Mouse (Mus musculus) heart, embryonic 14.5 days (tissue): ENCODE measurements around the gene Slc35b2. TPM values are rescaled to one million over a fixed set of nuclear protein-coding genes. Genes with fewer than 3 reads are reported as not detected.
A peak's percentile ranks its signal among the peaks of the same experiment; 100 is the strongest.

ENCODE experiments used
- ATAC-seq: fragments of 200-750 bp; cut with Nextera tagmentation; 2 replicates; pipeline ENCODE4 v1.8.0; 2017; ENCODE audit warnings: low read depth, moderate TSS enrichment; ENCODE audit not compliant: insufficient number of reproducible peaks, insufficient read depth, low FRiP score
- H3K27ac ChIP-seq, 2 experiments: fragments of 200-500 bp in 1 of 2; fragments of 300-500 bp in 1 of 2; sonication (generic) in 1 of 2; replicated peaks in 1 of 2; 2 replicates each; pipeline ENCODE4 v1.5.1; 2012 to 2014; ENCODE audit warnings: low read depth in 2 of 2, low read length in 2 of 2, control low read depth in 1 of 2, mild to moderate bottlenecking in 1 of 2, mixed read lengths in 1 of 2; ENCODE audit not compliant: control insufficient read depth in 1 of 2, insufficient read depth in 1 of 2
- H3K27me3 ChIP-seq: fragments of 300-500 bp; sonication (generic); 2 replicates; pipeline ENCODE4 v1.6.1; 2014; ENCODE audit warnings: mild to moderate bottlenecking, low read length, control low read depth; ENCODE audit not compliant: control insufficient read depth, insufficient read depth
- H3K36me3 ChIP-seq: fragments of 300-500 bp; sonication (generic); 2 replicates; pipeline ENCODE4 v1.6.1; 2014; ENCODE audit warnings: mild to moderate bottlenecking, control low read depth, low read length, mixed read lengths; ENCODE audit not compliant: control insufficient read depth, insufficient read depth
- H3K4me1 ChIP-seq, 2 experiments: fragments of 200-500 bp in 1 of 2; fragments of 300-500 bp in 1 of 2; sonication (generic) in 1 of 2; 2 replicates each; pipeline ENCODE4 v1.6.1; 2012 to 2014; ENCODE audit warnings: low read length in 2 of 2, control low read depth in 1 of 2, mixed read lengths in 1 of 2; ENCODE audit not compliant: control insufficient read depth in 2 of 2, insufficient read depth in 2 of 2
- H3K4me2 ChIP-seq: fragments of 300-500 bp; sonication (generic); 2 replicates; pipeline ENCODE4 v1.6.1; 2014; ENCODE audit warnings: mild to moderate bottlenecking, low read length
- H3K4me3 ChIP-seq, 2 experiments: fragments of 200-500 bp in 1 of 2; fragments of 300-500 bp in 1 of 2; sonication (generic) in 1 of 2; 2 replicates each; pipeline ENCODE4 v1.5.1; 2012 to 2014; ENCODE audit warnings: low read length in 2 of 2, mild to moderate bottlenecking in 2 of 2, control low read depth in 1 of 2, low read depth in 1 of 2, moderate library complexity in 1 of 2; ENCODE audit not compliant: control insufficient read depth in 1 of 2, insufficient read depth in 1 of 2
- H3K9ac ChIP-seq: fragments of 300-500 bp; sonication (generic); 2 replicates; pipeline ENCODE4 v1.6.1; 2014; ENCODE audit warnings: mild to moderate bottlenecking, low read length
- H3K9me3 ChIP-seq: fragments of 300-500 bp; sonication (generic); 2 replicates; pipeline ENCODE4 v1.6.1; 2016; ENCODE audit warnings: low read length, control low read depth; ENCODE audit not compliant: control insufficient read depth
- WGBS: fragments of 180-500 bp; shearing (Covaris S2); extraction: QIAGEN DNeasy Blood & Tissue Kit; methylation state at CpG from one replicate; pipeline ENCODE4 v1.1.7; 2014; 5-methylcytosine and 5-hydroxymethylcytosine counted together
- polyA plus RNA-seq: library from polyadenylated mRNA; unstranded; fragments of >200 nt; fragmentation: Nextera tagmentation; extraction: Ambion mirVana; gene quantifications from 2 replicates; pipeline ENCODE4 v1.2.1, GENCODE M21; 2014

The Slc35b2 gene
- polyA plus RNA-seq, 1 experiment from 2014 or later = 91.3 TPM

GRCm38 (mm10) chr17:45599446-45600242 lies 36.0 kb downstream of the Slc35b2 start, which contains the start of gene Slc29a1:
TSS of gene Slc29a1 (minus strand) at chr17:45599606.
- WGBS = 19% methylated on average over 32 of the region's 32 CpGs
- H3K27me3 ChIP-seq = no peaks in the 10 kb centered on the region
- H3K4me1 ChIP-seq = peaks cover 32 to 48% of the 10 kb centered on the region in 2 experiments
- H3K27ac ChIP-seq = no peak within 1 kb of the TSS
- no peaks in the 10 kb centered on the region for H3K9me3 ChIP-seq
- no peak for ATAC-seq
- peak within 1 kb of the TSS; percentile 44 to 48 for H3K4me3 ChIP-seq
- H3K4me2 ChIP-seq = peak within 1 kb of the TSS; percentile 80
- H3K9ac ChIP-seq = peak within 1 kb of the TSS; percentile 69
- no peaks in the 10 kb centered on the region for H3K36me3 ChIP-seq

DNA sequence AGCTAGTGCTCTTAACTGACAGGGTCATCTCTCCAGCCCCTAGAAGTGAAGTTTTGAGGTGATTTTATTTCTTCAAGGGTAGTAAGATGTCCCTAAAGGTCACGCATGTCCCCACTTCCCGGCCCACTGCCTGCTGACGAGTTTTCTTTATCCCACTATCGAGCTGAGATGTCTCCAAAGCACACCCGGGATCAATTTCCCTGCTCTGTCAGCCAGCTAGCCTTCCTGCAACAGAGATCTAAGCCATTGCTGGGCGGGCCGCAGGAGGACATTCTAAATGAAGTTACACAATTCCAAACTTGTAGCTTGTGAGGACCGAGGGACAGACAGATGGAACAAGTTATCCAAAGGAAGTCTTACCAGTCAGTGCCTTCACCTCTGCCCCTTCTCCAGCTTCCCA lies 36.6 kb downstream of the Slc35b2 start:
- no peak overlapping the region for H3K4me3 ChIP-seq
- H3K27ac ChIP-seq = no peak overlapping the region

GRCm38 (mm10) chr17:45601325-45601724 lies 37.7 kb downstream of the Slc35b2 start:
- no peak for ATAC-seq
- H3K4me2 ChIP-seq = peak overlapping the region; percentile 43
- H3K4me1 ChIP-seq = peaks cover 22 to 33% of the 10 kb centered on the region in 2 experiments
- WGBS = 10% methylated on average over 22 of the region's 22 CpGs
- no peak overlapping the region; a peak in 1 of 4 replicates for H3K4me3 ChIP-seq
- H3K36me3 ChIP-seq = no peaks in the 10 kb centered on the region
- no peak overlapping the region; a peak in 1 of 4 replicates for H3K27ac ChIP-seq
- peak overlapping the region; percentile 41; the same call in 1 of the 2 replicates for H3K9ac ChIP-seq
- H3K27me3 ChIP-seq = no peaks in the 10 kb centered on the region
- H3K9me3 ChIP-seq = no peaks in the 10 kb centered on the region

More for the DNA sequence above, 36.6 kb downstream of the Slc35b2 start:
- H3K36me3 ChIP-seq = no peaks in the 10 kb centered on the region
- H3K27me3 ChIP-seq = no peaks in the 10 kb centered on the region
- no peak overlapping the region for H3K9ac ChIP-seq
- H3K4me1 ChIP-seq = peaks cover 27 to 42% of the 10 kb centered on the region in 2 experiments
- peak overlapping the region; percentile 80; the same call in 1 of the 2 replicates for H3K4me2 ChIP-seq
- H3K9me3 ChIP-seq = no peaks in the 10 kb centered on the region
- no peak for ATAC-seq
- WGBS = 71% methylated on average over 8 of the region's 8 CpGs

GRCm38 (mm10) chr17:45601877-45602304 lies 38.2 kb downstream of the Slc35b2 start, which contains the start of gene Mymx:
TSS of gene Mymx (minus strand) at chr17:45602102.
- H3K36me3 ChIP-seq = no peaks in the 10 kb centered on the region
- ATAC-seq = no peak
- 43% methylated on average over 6 of the region's 6 CpGs for WGBS
- H3K4me2 ChIP-seq = peak within 1 kb of the TSS; percentile 43
- no peak within 1 kb of the TSS; a peak in 1 of 4 replicates for H3K27ac ChIP-seq
- H3K27me3 ChIP-seq = no peaks in the 10 kb centered on the region
- no peaks in the 10 kb centered on the region for H3K9me3 ChIP-seq
- H3K4me1 ChIP-seq = peaks cover 18 to 28% of the 10 kb centered on the region in 2 experiments
- peak within 1 kb of the TSS; percentile 41; the same call in 1 of the 2 replicates for H3K9ac ChIP-seq
- no peak within 1 kb of the TSS; a peak in 1 of 4 replicates for H3K4me3 ChIP-seq

DNA sequence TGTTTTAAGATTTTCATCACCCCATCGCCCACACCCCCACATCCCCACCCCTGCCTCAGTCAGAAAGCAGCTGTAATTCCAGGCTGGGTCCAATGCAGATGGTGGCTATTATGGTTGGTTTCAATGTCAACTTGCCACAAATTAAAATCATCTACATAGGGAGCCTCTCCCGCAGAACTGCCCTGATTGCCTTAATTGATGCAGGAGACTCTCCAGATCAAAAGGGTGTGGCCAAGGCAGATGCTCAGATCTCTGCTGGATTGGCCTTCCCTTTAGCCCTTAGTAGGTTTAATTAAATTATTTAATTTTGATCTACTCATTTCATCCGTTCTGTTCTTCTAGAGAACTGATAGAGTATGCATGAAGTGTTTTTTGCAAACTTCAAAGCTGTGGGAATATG lies 39.3 kb downstream of the Slc35b2 start:
- peaks cover 4% of the 10 kb centered on the region; the same call in 1 of the 2 replicates for H3K9me3 ChIP-seq
- H3K4me2 ChIP-seq = no peak overlapping the region
- H3K27ac ChIP-seq = no peak overlapping the region
- no peak overlapping the region for H3K9ac ChIP-seq
- H3K4me1 ChIP-seq = peaks cover 15 to 25% of the 10 kb centered on the region in 2 experiments
- no peak for ATAC-seq
- H3K27me3 ChIP-seq = no peaks in the 10 kb centered on the region
- no peaks in the 10 kb centered on the region for H3K36me3 ChIP-seq
- H3K4me3 ChIP-seq = no peak overlapping the region
- WGBS = 88% methylated on average over 3 of the region's 3 CpGs

GRCm38 (mm10) chr17:45606992-45607879 lies 43.6 kb downstream of the Slc35b2 start:
- H3K9ac ChIP-seq = no peak overlapping the region
- WGBS = 80% methylated on average over 15 of the region's 15 CpGs
- no peak overlapping the region for H3K4me3 ChIP-seq
- H3K27me3 ChIP-seq = no peaks in the 10 kb centered on the region
- H3K9me3 ChIP-seq = peaks cover 4% of the 10 kb centered on the region; the same call in 1 of the 2 replicates
- no peak for ATAC-seq
- no peaks in the 10 kb centered on the region for H3K36me3 ChIP-seq
- H3K4me2 ChIP-seq = no peak overlapping the region
- H3K4me1 ChIP-seq = peaks cover 5 to 6% of the 10 kb centered on the region in 2 experiments; a peak in 3 of 4 replicates
- no peak overlapping the region for H3K27ac ChIP-seq

GRCm38 (mm10) chr17:45608396-45608795 lies 44.7 kb downstream of the Slc35b2 start:
- H3K36me3 ChIP-seq = no peaks in the 10 kb centered on the region
- H3K4me3 ChIP-seq = no peak overlapping the region
- H3K27me3 ChIP-seq = no peaks in the 10 kb centered on the region
- H3K9ac ChIP-seq = no peak overlapping the region
- H3K4me1 ChIP-seq = peaks cover 4 to 6% of the 10 kb centered on the region in 2 experiments; a peak in 3 of 4 replicates
- 84% methylated on average over 4 of the region's 4 CpGs for WGBS
- no peak overlapping the region for H3K27ac ChIP-seq
- peaks cover 4% of the 10 kb centered on the region; the same call in 1 of the 2 replicates for H3K9me3 ChIP-seq
- H3K4me2 ChIP-seq = no peak overlapping the region
- no peak for ATAC-seq
